Mouse (Mus musculus) CH12F3 (cell line): Measurements from ENCODE around the gene Arhgap21.

ENCODE experiments used
- in situ Hi-C: fragments of 300-500 bp; cut with MboI; formaldehyde crosslinking; loops from 2 replicates; pipeline ENCODE4 v1.14.3; 2020; ENCODE audit warnings: low sequenced_read_pairs

The Arhgap21 gene

DNA sequence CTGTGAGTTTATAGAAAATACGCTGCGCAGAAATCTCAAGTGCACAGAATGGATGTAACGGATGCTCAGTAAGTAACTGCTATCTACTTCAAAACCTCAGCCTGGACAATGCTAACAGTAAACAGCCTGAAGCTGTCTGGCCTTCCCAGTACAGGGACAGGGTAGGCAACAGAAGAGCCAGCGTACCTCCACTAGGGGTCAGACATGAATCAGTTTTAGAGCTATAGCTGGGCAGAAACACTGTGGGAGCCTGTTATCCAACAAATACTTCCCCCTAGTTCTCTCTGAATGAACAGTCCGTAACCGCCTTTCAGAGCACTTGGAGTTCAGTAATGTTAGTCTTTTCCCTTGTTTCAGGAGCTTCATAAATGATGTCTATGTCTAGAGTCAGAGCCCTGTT, 70.0 kb downstream of the Arhgap21 start:
- in situ Hi-C loops, result loop anchor here (25.0 kb wide), 3 partner anchors 289 to 1014 kb away; no protein-coding TSS in a partner anchor

GRCm38 (mm10) chr2:20896446-20896845, 72.2 kb downstream of the Arhgap21 start:
- in situ Hi-C loops, result loop anchor here (25.0 kb wide), 3 partner anchors 291 to 1016 kb away; no protein-coding TSS in a partner anchor

DNA sequence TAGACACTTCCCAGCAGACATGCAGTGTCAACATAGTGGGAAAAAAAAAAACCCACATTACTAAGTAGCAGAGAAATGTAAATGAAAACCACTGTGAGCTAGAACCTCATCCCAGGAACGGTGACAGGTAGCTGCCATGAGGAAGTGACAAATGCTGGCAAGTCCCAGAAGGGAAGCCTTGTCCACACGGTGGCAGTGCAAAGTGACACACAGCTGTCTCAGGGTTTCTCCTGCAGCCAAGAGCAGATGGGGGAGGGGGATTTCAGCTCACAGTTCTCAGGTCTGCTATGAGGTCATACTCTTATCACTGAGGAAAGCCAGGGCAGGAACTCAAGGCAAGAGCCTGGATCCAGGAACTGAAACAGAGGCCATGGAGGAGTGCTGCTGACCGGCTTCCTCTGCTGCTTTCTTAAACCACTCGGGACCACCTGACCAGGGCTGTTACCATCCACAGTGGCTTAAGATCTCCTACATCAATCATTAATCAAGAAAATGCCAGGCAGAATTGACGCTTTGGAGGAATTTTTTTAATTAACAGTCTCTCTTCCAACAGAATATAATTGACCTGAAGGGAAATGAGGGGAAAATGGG, 74.5 kb downstream of the Arhgap21 start:
- in situ Hi-C loops, result loop anchor here (25.0 kb wide), 3 partner anchors 293 to 1018 kb away; no protein-coding TSS in a partner anchor

GRCm38 (mm10) chr2:20888751-20889150, 79.9 kb downstream of the Arhgap21 start:
- in situ Hi-C loops, result loop anchor here (25.0 kb wide), 3 partner anchors 299 to 1024 kb away; no protein-coding TSS in a partner anchor

DNA sequence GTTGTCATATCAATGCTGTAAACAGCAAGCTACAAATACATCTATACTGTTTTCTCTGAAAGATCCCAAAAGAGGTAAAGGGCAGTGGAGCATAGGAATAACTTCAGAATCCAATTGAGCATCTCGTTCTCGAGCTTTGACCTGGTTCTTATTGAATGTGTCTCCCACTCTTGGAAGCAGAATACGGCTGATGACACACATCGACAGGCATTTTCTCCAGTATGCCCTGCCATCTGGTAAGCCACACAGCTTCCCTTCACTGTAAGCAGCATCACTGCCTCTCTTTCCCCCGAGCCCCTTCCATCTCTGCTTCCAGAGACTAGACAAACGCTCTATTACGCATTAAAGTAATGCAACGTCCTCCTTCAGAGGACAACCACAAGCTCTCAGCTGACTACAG, 85.4 kb downstream of the Arhgap21 start:
- in situ Hi-C loops, result loop anchor here (25.0 kb wide), 3 partner anchors 304 to 1029 kb away; no protein-coding TSS in a partner anchor

- in situ Hi-C loops, result loop anchor here (25.0 kb wide), 3 partner anchors 307 to 1032 kb away; no protein-coding TSS in a partner anchor
Measured at GRCm38 (mm10) chr2:20879877-20880605, 88.6 kb downstream of the Arhgap21 start.

GRCm38 (mm10) chr2:20874621-20875020, 94.1 kb downstream of the Arhgap21 start:
- in situ Hi-C loops, result loop anchor here (25.0 kb wide), 3 partner anchors 313 to 1038 kb away; no protein-coding TSS in a partner anchor

GRCm38 (mm10) chr2:20869212-20869965, 99.3 kb downstream of the Arhgap21 start:
- in situ Hi-C loops, result no loop called here

DNA sequence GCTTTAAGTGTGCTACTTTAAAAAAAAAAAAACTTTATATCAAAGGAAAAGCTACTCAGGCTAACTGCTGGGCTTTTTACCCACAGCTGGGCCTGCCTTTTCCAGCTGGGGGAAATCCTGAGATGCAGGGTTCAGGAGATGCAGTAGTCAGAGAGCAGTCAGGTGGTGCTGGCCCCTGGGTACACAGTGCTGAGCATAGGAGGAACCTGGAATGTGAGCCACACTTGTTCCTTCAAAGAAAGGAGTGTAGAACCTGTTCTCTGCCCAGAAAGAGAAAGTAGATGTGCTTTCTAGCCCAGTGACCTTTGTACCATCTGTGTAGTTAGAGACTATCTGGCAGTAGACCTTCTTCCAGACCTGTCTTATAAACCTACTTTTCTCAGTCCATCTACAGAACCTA, 100.6 kb downstream of the Arhgap21 start:
- in situ Hi-C loops, result no loop called here

- in situ Hi-C loops, result no loop called here
Measured at GRCm38 (mm10) chr2:20865795-20866194, 102.9 kb downstream of the Arhgap21 start.

DNA sequence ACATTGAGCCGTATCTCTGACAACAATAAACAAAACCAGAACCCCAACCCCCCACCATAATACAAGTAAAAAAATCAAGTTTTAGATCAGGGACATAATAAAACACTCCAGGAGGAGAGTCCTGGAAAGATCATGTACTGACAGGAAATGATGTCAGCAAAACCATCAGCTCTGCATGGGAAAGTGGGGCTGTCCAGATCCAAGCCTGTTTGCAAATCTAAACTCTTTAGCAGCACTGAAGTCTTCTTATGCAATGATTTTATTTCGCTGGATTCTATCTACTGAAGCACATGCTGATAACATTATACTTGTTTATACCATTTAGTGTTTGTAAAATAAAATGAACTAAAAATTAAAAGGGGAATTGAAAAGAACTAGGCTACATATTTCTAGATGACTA, 104.1 kb downstream of the Arhgap21 start:
- in situ Hi-C loops, result no loop called here

GRCm38 (mm10) chr2:20860756-20861155, 107.9 kb downstream of the Arhgap21 start:
- in situ Hi-C loops, result no loop called here

DNA sequence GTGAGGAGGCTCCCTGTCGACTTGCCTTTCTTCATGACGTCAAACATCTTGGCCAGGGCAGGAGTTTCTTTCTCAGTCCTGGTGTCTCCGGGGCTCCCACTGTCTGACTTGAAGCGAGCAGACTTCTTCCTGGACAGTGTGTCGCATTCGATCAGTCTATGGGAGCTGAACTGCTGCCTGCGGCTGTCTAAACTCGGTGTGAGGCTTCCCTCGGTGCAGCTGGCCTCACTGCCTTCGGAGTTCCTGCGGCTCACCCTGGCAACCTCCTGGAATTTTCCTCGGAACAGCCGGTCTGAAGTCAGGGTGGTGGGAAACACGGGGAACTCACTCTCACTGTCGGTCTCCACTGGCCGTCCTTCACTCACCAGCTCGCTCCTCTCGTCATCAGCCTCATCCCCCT, 119.3 kb downstream of the Arhgap21 start:
- in situ Hi-C loops, result no loop called here

- in situ Hi-C loops, result no loop called here
Measured at GRCm38 (mm10) chr2:20831608-20832406, 136.9 kb downstream of the Arhgap21 start.

GRCm38 (mm10) chr2:20830882-20831281, 137.8 kb downstream of the Arhgap21 start:
- in situ Hi-C loops, result no loop called here

GRCm38 (mm10) chr2:20826258-20826657, 142.4 kb downstream of the Arhgap21 start:
- in situ Hi-C loops, result no loop called here

GRCm38 (mm10) chr2:20818226-20818625, 150.5 kb downstream of the Arhgap21 start:
- in situ Hi-C loops, result no loop called here

- in situ Hi-C loops, result no loop called here
Measured at GRCm38 (mm10) chr2:20813986-20814385, 154.7 kb downstream of the Arhgap21 start.

GRCm38 (mm10) chr2:20811506-20811905, 157.2 kb downstream of the Arhgap21 start:
- in situ Hi-C loops, result no loop called here

DNA sequence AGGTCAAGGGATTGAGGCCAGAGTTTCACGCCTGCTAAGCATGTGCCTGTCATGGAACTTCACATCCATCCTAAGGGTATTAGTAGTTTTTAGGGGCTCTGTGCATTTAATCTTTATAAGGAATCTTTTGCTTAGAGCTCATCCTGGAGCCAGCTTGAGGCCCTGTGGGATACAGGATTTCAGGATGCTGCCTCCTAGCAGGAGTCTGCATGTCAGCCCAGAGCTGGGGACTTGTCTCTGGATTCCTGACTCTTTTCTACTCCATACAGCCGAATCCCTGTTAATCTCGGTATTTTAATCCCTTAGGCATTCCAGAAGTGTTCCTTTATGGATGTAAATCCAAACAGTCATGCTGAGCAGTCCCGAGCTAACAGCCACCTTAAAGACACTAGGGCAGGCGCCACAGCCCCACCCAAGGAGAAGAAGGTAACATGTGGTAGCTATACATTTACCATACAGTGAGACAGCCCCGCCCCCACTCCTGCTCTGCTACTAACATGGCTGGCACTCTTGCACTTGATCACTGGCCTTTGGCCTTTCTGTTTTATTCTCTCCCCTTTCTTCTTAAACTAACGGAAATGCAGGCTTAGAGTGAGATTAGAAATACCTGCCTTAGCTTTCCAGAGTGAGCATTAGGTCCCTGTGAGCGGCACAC, 167.3 kb downstream of the Arhgap21 start:
- in situ Hi-C loops, result no loop called here
